Comparison of ENCODE assay signal across 8 mouse cellular contexts in genomic region chr7:127024755-127025555, GRCm38 (mm10). TPM values are rescaled to one million over a fixed set of nuclear protein-coding genes. Genes with fewer than 3 reads are reported as not detected.
A peak's percentile ranks its signal among the peaks of the same experiment; 100 is the strongest.
DNase-seq lines count a peak whose midpoint lies in the region; ATAC-seq lines count a peak whose summit lies in the region.

No protein-coding gene starts in this region.

- H3K4me2 ChIP-seq in intestine, embryonic 15.5 days (replicated peaks) = peak overlapping the region; percentile 78

- H3K9ac ChIP-seq in intestine, embryonic 15.5 days = peak overlapping the region; percentile 97

- H3K4me3 ChIP-seq in intestine, embryonic 15.5 days (replicated peaks) = peak overlapping the region; percentile 90
- H3K4me3 ChIP-seq in midbrain, embryonic 10.5 days = peak overlapping the region; percentile 88

- H3K27me3 ChIP-seq in intestine, embryonic 15.5 days (replicated peaks) = no peaks in the 10 kb centered on the region
- H3K27me3 ChIP-seq in midbrain, embryonic 10.5 days (ENCODE audit: low read depth, poor library complexity, severe bottlenecking) = no peaks in the 10 kb centered on the region

- H3K36me3 ChIP-seq in intestine, embryonic 15.5 days = peaks cover 24% of the 10 kb centered on the region
- H3K36me3 ChIP-seq in midbrain, embryonic 10.5 days = peaks cover 67% of the 10 kb centered on the region

- H3K27ac ChIP-seq in intestine, embryonic 15.5 days = peak overlapping the region; percentile 99
- H3K27ac ChIP-seq in midbrain, embryonic 10.5 days (replicated peaks) = peak overlapping the region; percentile 100

- no peaks in the 10 kb centered on the region for H3K9me3 ChIP-seq in intestine, embryonic 15.5 days
- no peaks in the 10 kb centered on the region for H3K9me3 ChIP-seq in midbrain, embryonic 10.5 days (replicated peaks)

- peak; percentile 81 for DNase-seq in 3134 (ENCODE audit: extremely low read depth, insufficient read length, low spot score)
- DNase-seq in adrenal gland, adult 8-10 months = peak; percentile 81
- peak; percentile 77 for DNase-seq in embryo, embryonic 9.5 days (ENCODE audit: extremely low spot score)
- DNase-seq in gastrocnemius, postnatal 36 days = peak; percentile 49 to 75
- peak; percentile 82 for DNase-seq in left cerebral cortex, postnatal 4 days
- peak; percentile 76 for DNase-seq in midbrain, embryonic 10.5 days (ENCODE audit: low spot score)
- DNase-seq in right cerebral cortex, postnatal 36 days (ENCODE audit: low spot score in 2 of 2) = peak; percentile 77 to 83

- WGBS in intestine, embryonic 15.5 days = under 1% methylated on average over 30 of the region's 30 CpGs
- under 1% methylated on average over 30 of the region's 30 CpGs for WGBS in midbrain, embryonic 10.5 days

- ATAC-seq in intestine, embryonic 15.5 days = peak; percentile 39

- intact Hi-C loops in gastrocnemius, postnatal 36 days (cut with DNase I) = loop anchor here (5.0 kb wide), 1 partner anchor 38 kb away; no protein-coding TSS in a partner anchor
- intact Hi-C loops in left cerebral cortex, postnatal 4 days (cut with DNase I) = no loop called here

- H3K4me1 ChIP-seq in intestine, embryonic 15.5 days (replicated peaks) = peaks cover 58% of the 10 kb centered on the region
- peaks cover 67% of the 10 kb centered on the region for H3K4me1 ChIP-seq in midbrain, embryonic 10.5 days

RNA-seq across cellular contexts. Expression of gene Maz, which starts 1.9 kb away (rescaled TPM):
- 100 to 1,000 TPM in 3 of 4 experiments, 10 to 100 TPM in 1; 99.9 to 123 (median 111) TPM for total RNA-seq in adrenal gland, adult 8-10 months (2022)
- 10 to 100 TPM; 69.8 to 76.4 TPM for total RNA-seq in gastrocnemius, postnatal 36 days (2021)
- 66.6 and 68.8 TPM in 2 replicates for polyA plus RNA-seq in intestine, embryonic 15.5 days (2015; fragmentation: Nextera tagmentation; extraction: Ambion mirVana)
- 100 to 1,000 TPM; 322 to 334 TPM for total RNA-seq in left cerebral cortex, postnatal 4 days (2021)
- polyA plus RNA-seq in midbrain, embryonic 10.5 days (2016; fragmentation: Nextera tagmentation; extraction: Ambion mirVana) = 64.6 and 66.4 TPM in 2 replicates

RNA-seq across cellular contexts. Expression of gene Prrt2, which starts 3.9 kb away (rescaled TPM):
- 1 to 10 TPM; 2.4 to 8.7 (median 6.4) TPM for total RNA-seq in adrenal gland, adult 8-10 months (2022)
- under 1 TPM; 0.20 to 0.92 TPM for total RNA-seq in gastrocnemius, postnatal 36 days (2021)
- 4.3 and 5.0 TPM in 2 replicates for polyA plus RNA-seq in intestine, embryonic 15.5 days (2015; fragmentation: Nextera tagmentation; extraction: Ambion mirVana)
- 100 to 1,000 TPM; 132 to 136 TPM for total RNA-seq in left cerebral cortex, postnatal 4 days (2021)
- 2.9 and 4.4 TPM in 2 replicates for polyA plus RNA-seq in midbrain, embryonic 10.5 days (2016; fragmentation: Nextera tagmentation; extraction: Ambion mirVana)

RNA-seq across cellular contexts. Expression of gene Gm42742, which starts 4.1 kb away (rescaled TPM):
- total RNA-seq in adrenal gland, adult 8-10 months (2022) = 10 to 100 TPM in 3 of 4 experiments, 1 to 10 TPM in 1; 5.5 to 40.3 (median 28.9) TPM
- total RNA-seq in gastrocnemius, postnatal 36 days (2021) = 10 to 100 TPM; 12.9 to 16.6 TPM
- polyA plus RNA-seq in intestine, embryonic 15.5 days (2015; fragmentation: Nextera tagmentation; extraction: Ambion mirVana) = 41.5 and 51.1 TPM in 2 replicates
- total RNA-seq in left cerebral cortex, postnatal 4 days (2021) = 10 to 100 TPM; 36.7 to 48.6 TPM
- 46.2 and 55.1 TPM in 2 replicates for polyA plus RNA-seq in midbrain, embryonic 10.5 days (2016; fragmentation: Nextera tagmentation; extraction: Ambion mirVana)

RNA-seq across cellular contexts. Expression of gene Pagr1a, which starts 7.8 kb away (rescaled TPM):
- total RNA-seq in adrenal gland, adult 8-10 months (2022) = 10 to 100 TPM in 3 of 4 experiments, 1 to 10 TPM in 1; 7.5 to 36.1 (median 14.3) TPM
- 10 to 100 TPM in 1 of 2 experiments, 1 to 10 TPM in 1; 6.1 to 11.4 TPM for total RNA-seq in gastrocnemius, postnatal 36 days (2021)
- 48.4 and 52.6 TPM in 2 replicates for polyA plus RNA-seq in intestine, embryonic 15.5 days (2015; fragmentation: Nextera tagmentation; extraction: Ambion mirVana)
- total RNA-seq in left cerebral cortex, postnatal 4 days (2021) = 10 to 100 TPM; 10.2 to 15.4 TPM
- polyA plus RNA-seq in midbrain, embryonic 10.5 days (2016; fragmentation: Nextera tagmentation; extraction: Ambion mirVana) = 103 and 104 TPM in 2 replicates

RNA-seq across cellular contexts. Expression of gene Pagr1b, which starts 8.7 kb away (rescaled TPM):
- total RNA-seq in adrenal gland, adult 8-10 months (2022) = 1 to 10 TPM in 1 of 4 experiments, not detected in 3; 1.5 TPM
- total RNA-seq in gastrocnemius, postnatal 36 days (2021) = not detected
- 0.43 and 1.5 TPM in 2 replicates for polyA plus RNA-seq in intestine, embryonic 15.5 days (2015; fragmentation: Nextera tagmentation; extraction: Ambion mirVana)
- 1 to 10 TPM in 1 of 2 experiments, not detected in 1; 1.6 TPM for total RNA-seq in left cerebral cortex, postnatal 4 days (2021)
- polyA plus RNA-seq in midbrain, embryonic 10.5 days (2016; fragmentation: Nextera tagmentation; extraction: Ambion mirVana) = 0.19 and 0.25 TPM in 2 replicates

Comparison
In these comparisons a context has a peak if more than half of its experiments do, and no peak if none do; other contexts are left out.
1. Peak in every context shown above with its lines: DNase-seq, ATAC-seq, H3K4me3 ChIP-seq and H3K27ac ChIP-seq.
2. RNA of gene Prrt2, which starts 3.9 kb away (total RNA-seq): 132 to 136 TPM in left cerebral cortex, postnatal 4 days; 2.4 to 8.7 TPM in adrenal gland, adult 8-10 months and 0.20 to 0.92 TPM in gastrocnemius, postnatal 36 days; every median in the first group is over 10 times any median in the second.